Mouse (Mus musculus) thymus, adult 2 months (tissue): ENCODE data around the gene Aph1a. TPM values are rescaled to one million over a fixed set of nuclear protein-coding genes. Genes with fewer than 3 reads are reported as not detected.

Experiments
- DNase-seq: peaks from one replicate; pipeline ENCODE4 v3.0.0; 2021
- H3K27ac ChIP-seq: fragments of 200-500 bp; 2 replicates; pipeline ENCODE4 v1.5.1; 2012; ENCODE audit warnings: low read length, control low read depth; ENCODE audit not compliant: control insufficient read depth, insufficient read depth
- H3K27me3 ChIP-seq: fragments of 200-500 bp; 2 replicates; pipeline ENCODE4 v1.6.1; 2012; ENCODE audit warnings: mild to moderate bottlenecking, low read length, moderate library complexity, mixed read lengths; ENCODE audit not compliant: control insufficient read depth, insufficient read depth
- H3K36me3 ChIP-seq: fragments of 200-500 bp; 2 replicates; pipeline ENCODE4 v1.6.1; 2012; ENCODE audit warnings: mild to moderate bottlenecking, low read length, moderate library complexity; ENCODE audit not compliant: control insufficient read depth, insufficient read depth
- H3K4me1 ChIP-seq: fragments of 200-500 bp; replicated peaks from 2 replicates; pipeline ENCODE4 v1.6.1; 2012; ENCODE audit warnings: low read length; ENCODE audit not compliant: control insufficient read depth, insufficient read depth
- H3K4me3 ChIP-seq: fragments of 200-500 bp; 2 replicates; pipeline ENCODE4 v1.5.1; 2012; ENCODE audit warnings: mild to moderate bottlenecking, low read length, control low read depth, moderate library complexity; ENCODE audit not compliant: control insufficient read depth, insufficient read depth
- CTCF ChIP-seq: fragments of 200-500 bp; IDR thresholded peaks from 2 replicates; pipeline ENCODE4 v1.5.1; 2012; ENCODE audit warnings: mild to moderate bottlenecking, control low read depth, low read length, moderate library complexity, borderline replicate concordance; ENCODE audit not compliant: control insufficient read depth, poor library complexity, insufficient read depth; ENCODE audit errors: extremely low read depth
- POLR2A ChIP-seq: fragments of 200-500 bp; IDR thresholded peaks from 2 replicates; pipeline ENCODE4 v1.6.1; 2012; ENCODE audit warnings: mild to moderate bottlenecking, low read length, control low read depth, moderate library complexity; ENCODE audit not compliant: control insufficient read depth, poor library complexity, insufficient read depth; ENCODE audit errors: extremely low read depth
- WGBS: fragments of 180-500 bp; shearing (Covaris S2); methylation state at CpG from one replicate; pipeline ENCODE4 v1.1.7; 2018; 5-methylcytosine and 5-hydroxymethylcytosine counted together
- polyA plus RNA-seq: library from polyadenylated mRNA; depleted of rRNA; stranded (reverse); fragments of >200 nt; gene quantifications from 2 replicates; pipeline ENCODE4 v1.2.3, GENCODE M21; 2012; rRNA removed

The Aph1a gene
- polyA plus RNA-seq, 1 experiment, result 139 TPM

DNA sequence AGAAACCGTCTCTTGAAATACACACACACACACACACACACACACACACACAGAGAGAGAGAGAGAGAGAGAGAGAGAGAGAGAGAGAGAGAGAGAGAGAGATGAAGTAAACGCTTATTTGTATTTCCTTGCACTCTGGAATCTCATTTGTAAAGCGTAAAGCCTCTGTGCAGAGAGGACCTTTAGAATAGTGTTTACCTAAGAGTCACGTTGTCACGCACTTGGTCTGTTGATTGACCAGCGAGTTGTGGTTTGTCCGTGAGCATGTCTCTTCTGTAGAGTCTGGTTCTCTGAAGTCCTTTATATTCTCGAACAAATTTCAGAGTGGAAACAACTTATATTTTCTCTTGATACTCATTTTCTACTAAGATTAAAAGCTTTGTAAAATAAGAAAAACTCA, 51.0 kb downstream of the Aph1a start:
- no peak overlapping the region for H3K4me3 ChIP-seq
- H3K36me3 ChIP-seq, result peaks cover 72% of the 10 kb centered on the region
- DNase-seq, result no peak
- H3K27me3 ChIP-seq, result no peaks in the 10 kb centered on the region
- WGBS, result 95% methylated on average over 8 of the region's 8 CpGs
- no peak for TF ChIP-seq POLR2A
- no peak for TF ChIP-seq CTCF
- no peak overlapping the region for H3K27ac ChIP-seq
- no peaks in the 10 kb centered on the region for H3K4me1 ChIP-seq

DNA sequence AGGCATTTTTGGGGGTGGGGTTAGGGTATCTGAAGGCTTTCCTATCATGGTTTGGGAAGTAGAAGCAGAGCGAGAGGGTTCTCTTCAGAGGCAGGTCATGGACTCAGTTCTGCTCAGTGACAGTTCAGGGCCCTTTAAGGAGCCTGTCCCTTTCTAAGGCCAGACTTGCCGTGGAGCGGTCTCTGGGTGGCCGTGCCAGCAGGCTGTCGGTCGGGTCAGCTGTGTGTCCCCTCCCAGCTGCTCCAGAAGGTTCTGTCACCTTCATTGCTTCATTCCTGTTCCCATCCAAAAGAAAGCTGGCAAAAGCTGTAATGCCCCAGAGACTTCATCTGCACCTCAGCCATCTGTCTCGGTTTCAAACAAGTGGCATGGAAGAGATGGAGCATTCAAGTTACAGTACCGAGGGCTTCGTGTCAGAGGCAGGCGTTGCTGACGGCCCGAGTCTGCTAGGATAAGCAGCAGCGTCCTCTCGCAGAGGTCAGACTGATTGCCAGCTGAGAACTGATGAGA, 52.0 kb downstream of the Aph1a start:
- TF ChIP-seq POLR2A, result no peak
- no peak for TF ChIP-seq CTCF
- H3K27me3 ChIP-seq, result no peaks in the 10 kb centered on the region
- no peak overlapping the region for H3K4me3 ChIP-seq
- peaks cover 61% of the 10 kb centered on the region for H3K36me3 ChIP-seq
- no peaks in the 10 kb centered on the region for H3K4me1 ChIP-seq
- H3K27ac ChIP-seq, result no peak overlapping the region
- no peak for DNase-seq
- 95% methylated on average over 14 of the region's 14 CpGs for WGBS

Other genes starting within 250 kb of the Aph1a start
- gene Mcl1, start 235.2 kb upstream of the Aph1a start, polyA plus RNA-seq, result 145 and 198 TPM in 2 replicates
- 3.1 and 4.1 TPM in 2 replicates for gene Adamtsl4, start 206.1 kb upstream of the Aph1a start, polyA plus RNA-seq
- 80.2 and 125 TPM in 2 replicates for gene Ecm1, start 154.4 kb upstream of the Aph1a start, polyA plus RNA-seq
- gene Tars2, start 133.8 kb upstream of the Aph1a start, polyA plus RNA-seq, result 43.3 and 44.1 TPM in 2 replicates
- gene Rprd2, start 75.1 kb upstream of the Aph1a start, polyA plus RNA-seq, result 20.1 and 26.5 TPM in 2 replicates
- 21.1 and 32.5 TPM in 2 replicates for gene Prpf3, start 38.1 kb upstream of the Aph1a start, polyA plus RNA-seq
- gene Mrps21, start 22.4 kb upstream of the Aph1a start, polyA plus RNA-seq, result 56.3 and 60.5 TPM in 2 replicates
- gene Ciart, start 11.7 kb upstream of the Aph1a start, polyA plus RNA-seq, result 3.0 and 3.1 TPM in 2 replicates
- 4.5 and 6.0 TPM in 2 replicates for gene BC028528, start 2.0 kb upstream of the Aph1a start, polyA plus RNA-seq
- 4.3 and 13.0 TPM in 2 replicates for gene Car14, start 10.7 kb downstream of the Aph1a start, polyA plus RNA-seq
- gene Anp32e, start 35.3 kb downstream of the Aph1a start, polyA plus RNA-seq, result 89.1 and 120 TPM in 2 replicates
- 65.8 and 73.9 TPM in 2 replicates for gene Plekho1, start 102.0 kb downstream of the Aph1a start, polyA plus RNA-seq
- 5.8 and 7.5 TPM in 2 replicates for gene Vps45, start 164.5 kb downstream of the Aph1a start, polyA plus RNA-seq
- gene Otud7b, start 210.6 kb downstream of the Aph1a start, polyA plus RNA-seq, result 9.6 and 11.6 TPM in 2 replicates